Mouse (Mus musculus) ES-Bruce4 (cell line): ENCODE data around the gene Med18.

Source experiments
- CTCF ChIP-seq: IDR thresholded peaks from one replicate; pipeline ENCODE4 v1.8.1; 2011; ENCODE audit warnings: low read depth, low read length
- POLR2A ChIP-seq: IDR thresholded peaks from one replicate; pipeline ENCODE4 v1.8.1; 2011; ENCODE audit warnings: low read length; ENCODE audit not compliant: insufficient read depth

- TF ChIP-seq POLR2A, result no peak
- no peak for TF ChIP-seq CTCF
Observed at GRCm38 (mm10) chr4:132492178-132493060, 28.7 kb upstream of the Med18 start.
